Mouse (Mus musculus): Measurements from ENCODE around the gene Btg1.

DNA sequence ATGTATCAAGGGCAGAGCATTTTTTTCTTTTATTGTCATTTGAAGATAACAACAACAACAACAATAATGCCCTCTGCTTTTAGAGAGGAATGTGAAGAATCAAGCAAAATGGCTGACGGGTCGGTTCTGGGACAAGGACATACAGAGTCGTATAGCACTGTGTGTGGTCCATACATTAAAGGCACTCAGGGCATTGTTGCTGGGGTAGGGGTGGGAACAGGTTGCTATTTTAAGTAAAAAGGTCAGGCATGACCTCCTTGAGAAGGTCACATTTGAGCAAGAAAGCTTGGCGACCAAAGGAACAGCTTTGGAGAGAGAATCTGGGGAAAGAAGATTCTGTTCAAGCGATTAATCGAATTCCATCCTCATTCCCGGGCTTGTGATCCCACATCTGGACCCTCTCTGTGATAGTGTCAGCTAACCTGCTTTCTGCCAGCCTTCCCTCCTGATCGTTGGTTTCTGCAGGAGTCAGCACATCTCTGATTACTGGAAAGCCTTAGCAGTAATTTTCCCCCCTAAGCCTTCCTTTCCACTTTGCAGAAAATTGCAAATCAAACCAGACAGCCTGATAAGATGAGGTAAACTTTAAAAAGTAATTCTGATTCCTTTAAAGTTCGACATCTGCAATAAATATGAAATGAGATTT is 14.4 kb downstream of the Btg1 start:
- TF ChIP-seq CTCF (IDR thresholded peaks at IDR 0.05; ENCODE audit: low read depth, low read length) = no peak
- TF ChIP-seq POLR2A (IDR thresholded peaks at IDR 0.05; ENCODE audit: extremely low read depth, insufficient read depth, low read length) = no peak

Data from liver, adult 2 months (tissue).